Mouse (Mus musculus) midbrain, postnatal 0 days (tissue): Measurements from ENCODE around the gene Col4a2. TPM values are rescaled to one million over a fixed set of nuclear protein-coding genes. Genes with fewer than 3 reads are reported as not detected.

Experiments
- ATAC-seq: fragments of 200-750 bp; cut with Nextera tagmentation; 2 replicates; pipeline ENCODE4 v1.8.0; 2017; ENCODE audit warnings: moderate number of reproducible peaks, mild to moderate bottlenecking, moderate TSS enrichment, moderate library complexity; ENCODE audit not compliant: low FRiP score
- DNase-seq: peaks from one replicate; pipeline ENCODE4 v3.0.0-alpha.2; 2015; ENCODE audit warnings: low spot score
- H3K27ac ChIP-seq: fragments of 300-500 bp; sonication (generic); 2 replicates; pipeline ENCODE4 v1.5.1; 2014; ENCODE audit warnings: low read depth, mild to moderate bottlenecking, low read length, mixed read lengths
- H3K27me3 ChIP-seq: fragments of 300-500 bp; sonication (generic); 2 replicates; pipeline ENCODE4 v1.6.1; 2014; ENCODE audit warnings: low read length, control low read depth, mixed read lengths; ENCODE audit not compliant: insufficient read depth
- H3K36me3 ChIP-seq: fragments of 300-500 bp; sonication (generic); 2 replicates; pipeline ENCODE4 v1.6.1; 2014; ENCODE audit warnings: low read length, control low read depth, mixed read lengths; ENCODE audit not compliant: insufficient read depth
- H3K4me1 ChIP-seq: fragments of 300-500 bp; sonication (generic); 2 replicates; pipeline ENCODE4 v1.6.1; 2014; ENCODE audit warnings: mild to moderate bottlenecking, control low read depth, antibody characterized with exemption, low read length, mixed read lengths; ENCODE audit not compliant: insufficient read depth
- H3K4me2 ChIP-seq: fragments of 300-500 bp; sonication (generic); 2 replicates; pipeline ENCODE4 v1.6.1; 2014; ENCODE audit warnings: low read depth, mild to moderate bottlenecking, low read length, mixed read lengths; ENCODE audit not compliant: poor library complexity, severe bottlenecking
- H3K4me3 ChIP-seq: fragments of 300-500 bp; sonication (generic); 2 replicates; pipeline ENCODE4 v1.5.1; 2014; ENCODE audit warnings: low read depth, mild to moderate bottlenecking, low read length, moderate library complexity
- H3K9ac ChIP-seq: fragments of 300-500 bp; sonication (generic); replicated peaks from 2 replicates; pipeline ENCODE4 v1.6.1; 2014; ENCODE audit warnings: mild to moderate bottlenecking, low read length, moderate library complexity, mixed read lengths; ENCODE audit not compliant: poor library complexity, severe bottlenecking
- H3K9me3 ChIP-seq: fragments of 300-500 bp; sonication (generic); 2 replicates; pipeline ENCODE4 v1.6.1; 2016; ENCODE audit warnings: low read length, control low read depth
- CTCF ChIP-seq: IDR thresholded peaks from 2 replicates; pipeline ENCODE4 v1.5.1; 2016; ENCODE audit warnings: antibody characterized with exemption, mild to moderate bottlenecking
- WGBS: fragments of 180-500 bp; shearing (Covaris S2); extraction: QIAGEN DNeasy Blood & Tissue Kit; methylation state at CpG from one replicate; pipeline ENCODE4 v1.1.7; 2014; 5-methylcytosine and 5-hydroxymethylcytosine counted together
- polyA plus RNA-seq: library from polyadenylated mRNA; unstranded; fragments of >200 nt; fragmentation: Nextera tagmentation; extraction: Ambion mirVana; gene quantifications from 2 replicates; pipeline ENCODE4 v1.2.1, GENCODE M21; 2015
- total RNA-seq: library from RNA; depleted of rRNA; stranded (reverse); fragments of >200 nt; gene quantifications from 2 replicates; pipeline ENCODE4 v1.2.3, GENCODE M21; 2014

Gene Col4a2
- total and polyA plus RNA-seq, 2 experiments from 2014 or later, result 31.3 to 92.5 TPM

- no peak for ATAC-seq
- no peak for DNase-seq
- no peak overlapping the region for H3K4me2 ChIP-seq
Measured at GRCm38 (mm10) chr8:11279296-11279826, 33.2 kb upstream of the Col4a2 start.

GRCm38 (mm10) chr8:11280721-11281268 lies 31.8 kb upstream of the Col4a2 start:
- no peak for DNase-seq
- Histone ChIP-seq H3K9ac (no peak overlapping the region), H3K4me3 (no peak overlapping the region), H3K4me2 (no peak overlapping the region), H3K36me3 (no peaks in the 10 kb centered on the region), H3K4me1 (no peaks in the 10 kb centered on the region), H3K27ac (no peak overlapping the region), H3K27me3 (no peaks in the 10 kb centered on the region), H3K9me3 (no peaks in the 10 kb centered on the region)
- no peak for TF ChIP-seq CTCF
- 65% methylated on average over 10 of the region's 10 CpGs for WGBS
- ATAC-seq, result no peak

More at GRCm38 (mm10) chr8:11279296-11279826, 33.2 kb upstream of the Col4a2 start:
- Histone ChIP-seq H3K9me3 (no peaks in the 10 kb centered on the region), H3K27ac (no peak overlapping the region), H3K4me1 (no peaks in the 10 kb centered on the region), H3K36me3 (no peaks in the 10 kb centered on the region), H3K4me3 (no peak overlapping the region), H3K9ac (no peak overlapping the region), H3K27me3 (no peaks in the 10 kb centered on the region)
- TF ChIP-seq CTCF, result no peak
- WGBS, result 71% methylated on average over 20 of the region's 20 CpGs

- 71% methylated on average over 10 of the region's 10 CpGs for WGBS
- ATAC-seq, result no peak
- Histone ChIP-seq H3K4me1 (no peaks in the 10 kb centered on the region), H3K27me3 (no peaks in the 10 kb centered on the region), H3K36me3 (no peaks in the 10 kb centered on the region), H3K27ac (no peak overlapping the region), H3K9ac (no peak overlapping the region), H3K4me2 (no peak overlapping the region), H3K4me3 (no peak overlapping the region), H3K9me3 (no peaks in the 10 kb centered on the region)
- TF ChIP-seq CTCF, result no peak
- DNase-seq, result no peak
Measured at GRCm38 (mm10) chr8:11282139-11282538, 30.5 kb upstream of the Col4a2 start.

DNA sequence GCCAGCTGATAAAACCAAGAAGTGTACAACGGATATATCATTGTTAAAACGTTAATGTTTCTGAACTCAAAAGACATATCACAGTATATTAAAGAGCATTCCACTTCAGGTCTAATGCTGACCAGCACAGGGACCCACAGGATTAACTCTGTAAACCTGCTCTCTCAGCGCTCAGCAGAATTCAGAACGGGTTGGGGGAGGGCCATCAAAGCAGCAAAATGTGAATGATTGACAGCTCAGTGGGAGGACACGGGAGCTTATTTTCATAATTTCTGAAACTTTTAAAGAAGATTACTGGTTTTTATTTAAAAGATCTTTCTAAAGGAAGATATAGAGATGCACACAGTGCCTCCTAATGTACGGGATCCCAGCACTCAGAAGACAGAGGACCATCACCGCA lies 29.9 kb upstream of the Col4a2 start:
- DNase-seq (no peak), ATAC-seq (no peak)
- Histone ChIP-seq H3K36me3 (no peaks in the 10 kb centered on the region), H3K27ac (no peak overlapping the region), H3K9ac (no peak overlapping the region), H3K27me3 (no peaks in the 10 kb centered on the region), H3K4me2 (no peak overlapping the region), H3K4me1 (no peaks in the 10 kb centered on the region), H3K4me3 (no peak overlapping the region), H3K9me3 (no peaks in the 10 kb centered on the region)
- 61% methylated on average over 7 of the region's 7 CpGs for WGBS
- no peak for TF ChIP-seq CTCF

DNA sequence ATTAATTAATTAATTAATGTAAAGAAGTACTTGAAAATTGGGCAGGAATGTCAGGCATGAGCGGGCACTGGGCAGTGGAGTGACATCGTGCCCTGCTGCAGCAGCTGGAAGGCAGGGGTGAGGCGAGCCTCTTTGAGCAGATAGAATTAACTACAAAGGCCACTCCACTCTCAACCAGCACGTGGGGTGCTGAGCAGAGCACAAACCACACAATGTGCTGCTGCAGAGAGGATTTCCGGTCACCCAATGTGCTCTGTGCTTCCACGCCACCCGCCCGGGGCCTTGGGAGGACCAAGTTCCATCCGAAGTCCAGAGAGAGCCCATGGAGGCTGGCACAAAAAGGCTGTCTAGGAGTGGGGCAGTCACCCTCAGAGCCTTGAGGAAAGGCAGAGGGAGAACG lies 29.4 kb upstream of the Col4a2 start:
- 48% methylated on average over 10 of the region's 10 CpGs for WGBS
- H3K27ac ChIP-seq, result no peak overlapping the region
- no peaks in the 10 kb centered on the region for H3K27me3 ChIP-seq
- H3K9ac ChIP-seq, result no peak overlapping the region
- H3K36me3 ChIP-seq, result no peaks in the 10 kb centered on the region
- no peaks in the 10 kb centered on the region for H3K4me1 ChIP-seq
- 0 out of 2 replicates have a peak, but pooled peaks have one; percentile 27 for ATAC-seq
- TF ChIP-seq CTCF, result no peak
- H3K4me2 ChIP-seq, result no peak overlapping the region
- H3K9me3 ChIP-seq, result no peaks in the 10 kb centered on the region
- no peak for DNase-seq
- H3K4me3 ChIP-seq, result no peak overlapping the region

- Histone ChIP-seq H3K4me1 (no peaks in the 10 kb centered on the region), H3K4me3 (no peak overlapping the region), H3K27me3 (no peaks in the 10 kb centered on the region), H3K9me3 (no peaks in the 10 kb centered on the region), H3K36me3 (no peaks in the 10 kb centered on the region), H3K9ac (no peak overlapping the region), H3K4me2 (no peak overlapping the region), H3K27ac (no peak overlapping the region)
- DNase-seq (no peak), ATAC-seq (no peak)
- no peak for TF ChIP-seq CTCF
- 70% methylated on average over 4 of the region's 4 CpGs for WGBS
Measured at GRCm38 (mm10) chr8:11285437-11285836, 27.2 kb upstream of the Col4a2 start.
